Mouse (Mus musculus): Measurements from ENCODE around the gene Cblc. TPM values are rescaled to one million over a fixed set of nuclear protein-coding genes. Genes with fewer than 3 reads are reported as not detected.

Cblc gene
- polyA plus RNA-seq, 1 experiment from 2014 or later: 0.27 TPM

DNA sequence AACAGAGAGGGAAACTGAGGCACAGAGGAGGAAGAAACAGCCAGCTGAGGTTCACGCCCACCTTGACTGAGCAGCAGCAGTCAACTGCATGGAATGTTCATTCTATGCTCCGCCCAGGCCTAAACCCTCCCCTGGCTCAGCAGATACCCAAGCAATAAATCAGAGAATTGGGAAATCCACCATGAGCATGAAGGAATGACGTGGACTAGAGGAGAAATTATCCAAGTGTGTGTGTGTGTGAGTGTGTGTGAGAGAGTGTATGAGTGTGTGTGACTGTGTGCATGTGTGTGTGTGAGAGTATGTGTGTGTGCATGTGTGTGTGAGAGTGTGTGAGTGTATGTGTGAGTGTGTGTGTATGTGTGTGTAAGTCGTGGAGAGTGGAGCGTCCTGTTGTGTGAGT, 21.8 kb upstream of the Cblc start:
- Histone ChIP-seq H3K36me3 (no peaks in the 10 kb centered on the region), H3K4me1 (replicated peaks) (peaks cover 26% of the 10 kb centered on the region), H3K4me2 (no peak overlapping the region), H3K27ac (ENCODE audit: poor library complexity, severe bottlenecking) (no peak overlapping the region), H3K27me3 (replicated peaks) (peaks cover 36% of the 10 kb centered on the region), H3K9ac (no peak overlapping the region), H3K4me3 (no peak overlapping the region), H3K9me3 (replicated peaks) (peaks cover 5% of the 10 kb centered on the region)
- WGBS: 83% methylated on average over 5 of the region's 5 CpGs
- ATAC-seq (ENCODE audit: insufficient number of reproducible peaks, low FRiP score): no peak

GRCm38 (mm10) chr7:19817382-19818105, 20.9 kb upstream of the Cblc start:
- peaks cover 41% of the 10 kb centered on the region for H3K27me3 ChIP-seq (replicated peaks)
- 8% methylated on average over 15 of the region's 15 CpGs for WGBS
- peak overlapping the region; percentile 26 for H3K4me3 ChIP-seq
- H3K36me3 ChIP-seq: no peaks in the 10 kb centered on the region
- no peak overlapping the region for H3K27ac ChIP-seq (ENCODE audit: poor library complexity, severe bottlenecking)
- peak overlapping the region; percentile 84 for H3K4me2 ChIP-seq
- H3K9me3 ChIP-seq (replicated peaks): peaks cover 5% of the 10 kb centered on the region
- 0 out of 2 replicates have a peak, but pooled peaks have one; percentile 31 for ATAC-seq (ENCODE audit: insufficient number of reproducible peaks, low FRiP score)
- peak overlapping the region; percentile 58; the same call in 1 of the 2 replicates for H3K9ac ChIP-seq
- H3K4me1 ChIP-seq (replicated peaks): peaks cover 23% of the 10 kb centered on the region

DNA sequence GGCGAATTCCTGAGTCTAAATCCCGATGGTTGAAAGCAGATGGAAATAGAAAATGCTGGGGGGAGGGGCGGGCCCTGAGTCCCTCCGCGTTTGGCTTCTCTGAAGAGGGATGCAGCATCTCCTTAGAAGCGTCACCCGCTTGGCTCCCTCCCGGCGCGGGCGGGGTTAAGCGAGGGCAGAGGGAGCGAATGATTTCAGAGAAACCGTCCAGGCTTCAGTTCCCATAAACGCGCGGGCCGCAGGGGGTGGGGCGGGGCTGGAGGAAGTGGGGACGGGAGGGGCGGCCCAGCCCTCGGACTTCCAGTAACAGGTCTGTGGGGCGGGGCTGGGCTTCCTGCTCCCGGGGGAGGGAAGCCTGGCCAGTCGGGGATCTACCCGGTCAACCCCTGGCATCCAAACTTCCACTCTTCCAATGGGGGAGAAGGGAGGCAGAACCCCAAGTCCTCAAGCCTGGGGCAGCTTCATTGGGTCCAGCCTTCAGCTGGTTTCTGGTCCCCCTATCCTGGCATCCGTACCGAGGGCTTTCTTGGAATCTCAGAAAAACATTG, 19.7 kb upstream of the Cblc start:
- H3K27me3 ChIP-seq (replicated peaks): peaks cover 41% of the 10 kb centered on the region
- WGBS: under 1% methylated on average over 28 of the region's 28 CpGs
- no peaks in the 10 kb centered on the region for H3K36me3 ChIP-seq
- H3K4me3 ChIP-seq: peak overlapping the region; percentile 54
- H3K9me3 ChIP-seq (replicated peaks): peaks cover 5% of the 10 kb centered on the region
- peak overlapping the region; percentile 84 for H3K4me2 ChIP-seq
- peak overlapping the region; percentile 58 for H3K9ac ChIP-seq
- H3K4me1 ChIP-seq (replicated peaks): peaks cover 25% of the 10 kb centered on the region
- ATAC-seq (ENCODE audit: insufficient number of reproducible peaks, low FRiP score): peak; percentile 63
- H3K27ac ChIP-seq (ENCODE audit: poor library complexity, severe bottlenecking): no peak overlapping the region

DNA sequence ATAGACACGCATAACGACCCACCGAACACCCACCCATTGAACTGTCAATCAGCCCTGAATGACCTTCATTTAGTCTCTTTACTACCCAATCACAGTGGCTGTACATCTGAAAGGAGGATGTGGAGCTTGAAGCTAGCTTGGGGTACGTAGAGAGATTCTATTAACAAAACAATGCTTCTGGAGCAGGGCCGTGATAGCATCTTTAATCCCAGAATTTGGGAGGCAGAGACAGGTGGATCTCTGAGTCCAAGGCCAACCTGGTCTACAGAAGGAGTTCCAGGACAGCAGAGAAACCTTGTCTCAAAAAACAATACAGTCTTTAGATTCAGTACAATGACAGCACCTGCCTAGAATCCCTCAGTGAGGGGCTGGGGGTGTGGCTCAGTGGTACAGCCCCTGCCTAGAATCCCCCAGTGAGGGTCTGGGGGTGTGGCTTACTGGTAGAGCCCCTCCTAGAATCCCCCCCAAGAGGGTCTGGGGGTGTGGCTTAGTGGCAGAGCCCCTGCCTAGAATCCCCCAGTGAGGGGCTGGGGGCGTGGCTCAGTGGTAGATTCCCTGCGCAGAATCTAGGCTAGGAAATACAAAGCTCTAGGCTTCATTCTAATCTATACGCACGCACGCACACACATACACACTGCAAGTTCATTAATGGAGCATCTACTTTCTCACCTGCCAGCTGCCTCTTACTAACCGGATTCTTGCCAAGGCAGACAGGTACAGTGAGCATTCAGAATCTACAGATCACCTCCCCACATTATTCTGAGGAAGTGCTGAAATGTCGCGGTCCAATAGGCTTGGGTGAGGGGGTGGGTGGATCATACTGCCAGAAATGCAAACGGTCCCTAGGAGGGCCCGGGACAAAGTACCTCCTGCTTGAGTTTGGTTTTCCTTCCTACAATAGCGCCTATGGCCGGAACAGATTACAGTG, 19.0 kb upstream of the Cblc start:
- Histone ChIP-seq H3K4me3 (peak overlapping the region; percentile 54), H3K9me3 (replicated peaks) (peaks cover 4% of the 10 kb centered on the region), H3K36me3 (no peaks in the 10 kb centered on the region), H3K27ac (ENCODE audit: poor library complexity, severe bottlenecking) (no peak overlapping the region), H3K4me2 (peak overlapping the region; percentile 84), H3K4me1 (replicated peaks) (peaks cover 33% of the 10 kb centered on the region), H3K27me3 (replicated peaks) (peaks cover 42% of the 10 kb centered on the region), H3K9ac (peak overlapping the region; percentile 58)
- no peak for ATAC-seq (ENCODE audit: insufficient number of reproducible peaks, low FRiP score)
- 33% methylated on average over 17 of the region's 17 CpGs for WGBS

DNA sequence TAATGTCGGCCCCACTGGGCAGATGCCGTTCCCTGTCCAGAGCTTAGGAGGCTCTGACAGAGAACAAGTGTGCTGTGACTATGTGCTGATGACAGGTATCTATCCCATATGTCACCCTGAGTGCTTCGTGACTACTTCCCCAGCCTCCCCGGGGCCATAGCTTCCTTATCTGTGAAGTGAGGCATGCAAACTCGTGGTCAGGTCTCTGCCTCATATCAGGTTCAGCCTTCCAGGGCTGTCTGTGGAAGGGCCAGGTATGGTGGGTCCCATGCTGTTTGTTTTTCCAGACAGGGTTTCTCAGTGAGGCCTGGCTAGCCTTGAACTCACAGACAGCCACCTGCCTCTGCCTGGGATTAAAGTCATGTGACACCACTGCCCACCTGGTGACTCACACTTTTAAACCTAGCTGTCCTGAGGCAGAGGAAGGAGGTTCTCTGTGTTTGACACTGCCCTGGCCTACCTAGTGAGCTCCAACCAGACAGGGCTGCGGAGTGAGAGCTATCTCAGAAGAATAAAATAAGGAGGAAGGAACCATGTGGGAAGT, 17.0 kb upstream of the Cblc start:
- H3K9ac ChIP-seq: no peak overlapping the region

DNA sequence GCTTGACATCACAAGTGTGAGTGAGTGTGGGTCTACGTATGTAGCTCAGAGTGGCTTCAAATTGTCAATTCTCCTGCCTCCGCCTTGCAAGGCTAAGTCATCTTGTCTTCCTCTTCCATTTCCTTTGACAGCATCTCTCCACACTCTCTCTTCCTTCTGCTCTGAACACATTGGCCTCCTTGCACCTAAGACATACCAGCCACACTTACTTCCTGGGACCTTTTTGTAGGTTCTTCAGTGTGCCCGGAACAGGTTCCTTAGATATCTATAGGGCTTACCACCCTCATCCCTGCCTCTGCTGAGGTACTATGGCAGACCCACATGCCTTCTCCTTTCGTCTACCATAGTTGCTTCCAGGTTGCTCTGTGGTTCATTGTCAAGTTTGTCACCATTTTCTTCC, 16.6 kb upstream of the Cblc start:
- Histone ChIP-seq H3K27me3 (replicated peaks) (peaks cover 52% of the 10 kb centered on the region), H3K9me3 (replicated peaks) (no peaks in the 10 kb centered on the region), H3K36me3 (no peaks in the 10 kb centered on the region), H3K9ac (no peak overlapping the region), H3K4me3 (no peak overlapping the region), H3K4me2 (no peak overlapping the region), H3K27ac (ENCODE audit: poor library complexity, severe bottlenecking) (no peak overlapping the region), H3K4me1 (replicated peaks) (peaks cover 43% of the 10 kb centered on the region)
- no peak for ATAC-seq (ENCODE audit: insufficient number of reproducible peaks, low FRiP score)
- WGBS: 69% methylated on average over 4 of the region's 4 CpGs

More for the DNA sequence above, 17.0 kb upstream of the Cblc start:
- no peak overlapping the region for H3K27ac ChIP-seq (ENCODE audit: poor library complexity, severe bottlenecking)
- 41% methylated on average over 6 of the region's 6 CpGs for WGBS
- H3K27me3 ChIP-seq (replicated peaks): peaks cover 49% of the 10 kb centered on the region
- ATAC-seq (ENCODE audit: insufficient number of reproducible peaks, low FRiP score): no peak
- H3K4me2 ChIP-seq: no peak overlapping the region
- H3K36me3 ChIP-seq: no peaks in the 10 kb centered on the region
- no peaks in the 10 kb centered on the region for H3K9me3 ChIP-seq (replicated peaks)
- H3K4me3 ChIP-seq: no peak overlapping the region
- H3K4me1 ChIP-seq (replicated peaks): peaks cover 42% of the 10 kb centered on the region

GRCm38 (mm10) chr7:19811114-19811513, 14.5 kb upstream of the Cblc start:
- H3K4me1 ChIP-seq (replicated peaks): peaks cover 27% of the 10 kb centered on the region
- no peaks in the 10 kb centered on the region for H3K36me3 ChIP-seq
- no peak overlapping the region for H3K9ac ChIP-seq
- H3K27ac ChIP-seq (ENCODE audit: poor library complexity, severe bottlenecking): no peak overlapping the region
- H3K4me3 ChIP-seq: peak overlapping the region; percentile 22
- no peaks in the 10 kb centered on the region for H3K9me3 ChIP-seq (replicated peaks)
- peak; percentile 22; the same call in 1 of the 2 replicates for ATAC-seq (ENCODE audit: insufficient number of reproducible peaks, low FRiP score)
- H3K27me3 ChIP-seq (replicated peaks): peaks cover 54% of the 10 kb centered on the region
- peak overlapping the region; percentile 53 for H3K4me2 ChIP-seq
- 3% methylated on average over 22 of the region's 22 CpGs for WGBS

GRCm38 (mm10) chr7:19809369-19809768, 12.8 kb upstream of the Cblc start:
- Histone ChIP-seq H3K4me2 (peak overlapping the region; percentile 59), H3K9me3 (replicated peaks) (peaks cover 4% of the 10 kb centered on the region; the same call in 1 of the 2 replicates), H3K27ac (ENCODE audit: poor library complexity, severe bottlenecking) (no peak overlapping the region), H3K4me1 (replicated peaks) (peaks cover 20% of the 10 kb centered on the region), H3K27me3 (replicated peaks) (peaks cover 54% of the 10 kb centered on the region), H3K4me3 (peak overlapping the region; percentile 36), H3K9ac (peak overlapping the region; percentile 42), H3K36me3 (no peaks in the 10 kb centered on the region)
- ATAC-seq (ENCODE audit: insufficient number of reproducible peaks, low FRiP score): 0 out of 2 replicates have a peak, but pooled peaks have one; percentile 40
- whole genome bisulfite sequencing: 5% methylated on average over 27 of the region's 27 CpGs

DNA sequence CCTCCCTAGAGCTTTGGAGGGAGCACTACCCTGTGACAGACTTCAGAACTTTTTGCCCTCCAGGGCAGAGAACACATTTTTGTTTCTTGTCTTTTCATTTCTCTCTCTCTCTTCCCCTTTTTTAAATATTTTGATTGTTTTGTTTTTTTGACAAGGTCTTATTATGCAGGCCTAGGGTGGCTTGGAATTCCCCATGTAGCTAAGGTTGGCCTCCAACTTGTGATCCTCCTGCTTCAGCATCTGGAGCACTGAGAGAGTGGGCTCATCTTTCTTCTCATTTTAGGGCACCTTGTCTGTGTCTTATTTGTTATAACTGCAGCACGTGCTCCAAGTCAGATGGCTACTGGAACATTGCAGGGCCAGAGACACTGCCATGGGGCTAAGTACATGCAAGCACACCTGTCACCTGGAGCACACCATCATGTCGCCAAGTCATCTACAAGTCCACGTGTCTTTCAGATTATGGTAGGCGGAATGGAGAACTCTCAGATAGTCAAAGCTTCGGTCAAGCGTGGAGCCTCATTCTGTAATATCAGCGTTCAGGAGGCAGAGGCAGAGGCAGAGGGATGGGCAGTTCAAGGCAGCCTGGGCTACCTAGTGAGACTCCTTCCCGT, 9.9 kb upstream of the Cblc start:
- Histone ChIP-seq H3K4me1 (replicated peaks) (peaks cover 19% of the 10 kb centered on the region), H3K36me3 (no peaks in the 10 kb centered on the region), H3K4me2 (no peak overlapping the region), H3K27me3 (replicated peaks) (peaks cover 41% of the 10 kb centered on the region), H3K9ac (no peak overlapping the region), H3K27ac (ENCODE audit: poor library complexity, severe bottlenecking) (no peak overlapping the region), H3K9me3 (replicated peaks) (peaks cover 4% of the 10 kb centered on the region; the same call in 1 of the 2 replicates), H3K4me3 (no peak overlapping the region)
- 76% methylated on average over 8 of the region's 8 CpGs for WGBS
- no peak for ATAC-seq (ENCODE audit: insufficient number of reproducible peaks, low FRiP score)

DNA sequence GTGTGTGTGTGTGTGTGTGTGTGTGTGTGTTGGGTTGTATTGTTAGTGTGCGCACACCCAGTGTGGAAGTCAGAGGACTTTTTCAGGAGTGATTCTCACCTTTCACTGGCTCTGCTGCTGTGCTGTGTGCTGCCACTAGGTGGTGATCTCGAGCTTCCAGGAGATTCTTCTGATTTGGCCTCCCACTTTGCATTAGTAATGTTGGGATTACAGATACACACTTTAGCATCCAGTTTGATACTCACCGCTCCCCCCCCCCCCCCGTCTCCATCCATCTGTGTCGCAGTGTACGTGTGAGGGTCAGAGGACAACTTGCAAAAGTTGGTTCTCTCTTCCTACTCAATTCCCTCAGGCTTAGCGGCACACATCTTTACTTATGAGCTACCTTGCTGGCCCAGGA, 6.4 kb upstream of the Cblc start:
- Histone ChIP-seq H3K27ac (ENCODE audit: poor library complexity, severe bottlenecking) (no peak overlapping the region), H3K9me3 (replicated peaks) (peaks cover 4% of the 10 kb centered on the region; the same call in 1 of the 2 replicates), H3K27me3 (replicated peaks) (peaks cover 10% of the 10 kb centered on the region), H3K9ac (no peak overlapping the region), H3K4me2 (no peak overlapping the region), H3K4me3 (no peak overlapping the region), H3K36me3 (no peaks in the 10 kb centered on the region), H3K4me1 (replicated peaks) (no peaks in the 10 kb centered on the region)
- ATAC-seq (ENCODE audit: insufficient number of reproducible peaks, low FRiP score): no peak
- whole genome bisulfite sequencing: 20% methylated on average over 7 of the region's 7 CpGs
